Mouse (Mus musculus) lung, postnatal 0 days (tissue): ENCODE measurements around the gene Psmg1.

Experiments used
- CTCF ChIP-seq: IDR thresholded peaks from 2 replicates; pipeline ENCODE4 v1.5.1; 2016; ENCODE audit warnings: antibody characterized with exemption, mild to moderate bottlenecking
- EP300 ChIP-seq: IDR thresholded peaks from 2 replicates; pipeline ENCODE4 v1.6.1; 2016; ENCODE audit warnings: antibody characterized with exemption, mild to moderate bottlenecking, control low read depth

GRCm38 (mm10) chr16:96030476-96031102 lies 39.8 kb upstream of the Psmg1 start:
- peak; percentile 57 for TF ChIP-seq CTCF
- no peak for TF ChIP-seq EP300
